ENCODE assay signal across 8 mouse cellular contexts in the genomic region with DNA sequence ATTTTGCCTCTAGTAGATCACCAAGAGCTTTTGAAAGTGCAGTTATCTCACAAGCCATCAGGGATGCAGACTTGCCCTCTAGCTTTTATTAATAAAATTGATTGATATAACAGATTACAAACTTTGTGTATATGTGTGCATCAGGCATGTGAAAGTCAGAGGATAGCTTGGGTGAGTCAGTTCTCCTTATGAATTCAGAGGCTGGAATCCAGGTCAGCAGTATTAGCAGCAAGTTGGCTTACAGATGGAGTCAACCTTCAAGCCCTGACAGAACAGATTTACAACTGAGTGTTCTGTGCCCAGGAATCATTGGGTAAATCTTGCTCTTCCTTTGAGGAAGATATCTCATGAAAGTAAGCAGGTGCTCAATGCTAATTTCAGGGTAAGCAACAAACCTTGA. TPM values are rescaled to one million over a fixed set of nuclear protein-coding genes. Genes with fewer than 3 reads are reported as not detected.
DNase-seq lines count a peak whose midpoint lies in the region; ATAC-seq and TF ChIP-seq lines count a peak whose summit lies in the region.

No protein-coding gene starts in this region.

- no peak for ATAC-seq in limb, embryonic 12.5 days (ENCODE audit: insufficient number of reproducible peaks, insufficient read depth, low FRiP score, low TSS enrichment, low read depth)

- peak overlapping the region; percentile 71; the same call in 1 of the 2 replicates for H3K4me3 ChIP-seq in spleen, adult 2 months (ENCODE audit: extremely low read depth, insufficient read depth, insufficient read length)
- peak overlapping the region; percentile 66 for H3K4me3 ChIP-seq in limb, embryonic 12.5 days (replicated peaks)

- peak; percentile 29 for DNase-seq in adrenal gland, postnatal 14 days
- DNase-seq in adrenal gland, adult 18-20 months (ENCODE audit: low spot score in 2 of 2): no peak
- no peak for DNase-seq in spleen, adult 2 months (ENCODE audit: low read depth in 1 of 2, low spot score in 2 of 2)
- no peak for DNase-seq in spleen, postnatal 4 days (ENCODE audit: low spot score in 2 of 2)
- DNase-seq in frontal cortex, postnatal 10 days (ENCODE audit: low spot score in 2 of 2): no peak
- DNase-seq in gastrocnemius, postnatal 14 days: no peak
- no peak for DNase-seq in lung, postnatal 10 days

- no peak overlapping the region for H3K27ac ChIP-seq in spleen, adult 2 months (ENCODE audit: insufficient read depth, low read length)
- no peak overlapping the region for H3K27ac ChIP-seq in limb, embryonic 12.5 days

- TF ChIP-seq POLR2A in spleen, adult 2 months (IDR thresholded peaks at IDR 0.05; ENCODE audit: low read depth, low read length): no peak

- H3K4me1 ChIP-seq in spleen, adult 2 months (ENCODE audit: control insufficient read depth, insufficient read depth, insufficient read length): peaks cover 2% of the 10 kb centered on the region; the same call in 1 of the 2 replicates
- H3K4me1 ChIP-seq in limb, embryonic 12.5 days (replicated peaks): peaks cover 7% of the 10 kb centered on the region; the same call in 1 of the 2 replicates

- intact Hi-C loops in gastrocnemius, postnatal 14 days (cut with DNase I; ENCODE audit: low total_unique reads): loop anchor here (10.0 kb wide), 1 partner anchor 241 kb away; a partner anchor contains a TSS

- peak overlapping the region; percentile 73 for H3K4me2 ChIP-seq in limb, embryonic 12.5 days

- peak overlapping the region; percentile 80; the same call in 1 of the 2 replicates for H3K9ac ChIP-seq in limb, embryonic 12.5 days (replicated peaks)

- no peak for TF ChIP-seq CTCF in spleen, adult 2 months (IDR thresholded peaks at IDR 0.05; ENCODE audit: extremely low read depth, insufficient read depth, insufficient read length, insufficient replicate concordance)

- H3K9me3 ChIP-seq in limb, embryonic 12.5 days: no peaks in the 10 kb centered on the region

- H3K36me3 ChIP-seq in spleen, adult 2 months (ENCODE audit: control insufficient read depth, insufficient read depth, low read length): no peaks in the 10 kb centered on the region
- no peaks in the 10 kb centered on the region for H3K36me3 ChIP-seq in limb, embryonic 12.5 days

- no peaks in the 10 kb centered on the region for H3K27me3 ChIP-seq in spleen, adult 2 months (ENCODE audit: control insufficient read depth, insufficient read depth, low read length)
- no peaks in the 10 kb centered on the region for H3K27me3 ChIP-seq in limb, embryonic 12.5 days

RNA-seq across cellular contexts. Expression of a gene that starts 0.9 kb away (rescaled TPM):
- total RNA-seq in adrenal gland, postnatal 14 days (2021): 23.1 and 28.4 TPM in 2 replicates
- total RNA-seq in adrenal gland, adult 18-20 months (2021): 10 to 100 TPM; 18.7 to 22.9 TPM
- 2.0 and 2.6 TPM in 2 replicates for polyA plus RNA-seq in spleen, adult 2 months (2012; rRNA removed)
- 27.1 and 28.9 TPM in 2 replicates for polyA plus RNA-seq in limb, embryonic 12.5 days (2016; fragmentation: Nextera tagmentation; extraction: Ambion mirVana)
- 10 to 100 TPM; 11.1 to 11.3 TPM for total RNA-seq in gastrocnemius, postnatal 14 days (2021)
